Mouse (Mus musculus): Measurements from ENCODE around the gene Fam131b. TPM values are rescaled to one million over a fixed set of nuclear protein-coding genes. Genes with fewer than 3 reads are reported as not detected.
A peak's percentile ranks its signal among the peaks of the same experiment; 100 is the strongest.

Fam131b gene
- total and polyA plus RNA-seq, 3 experiments: 0.60 to 0.82 (median 0.61) TPM

GRCm38 (mm10) chr6:42286448-42286847 lies 38.0 kb downstream of the Fam131b start, which contains the start of gene Clcn1:
Clcn1 (plus strand) TSS chr6:42286685.
- 59% methylated on average over 5 of the region's 5 CpGs for WGBS
- Histone ChIP-seq H3K4me1 (ENCODE audit: control insufficient read depth, insufficient read depth, low read length) (no peaks in the 10 kb centered on the region; the same call in 1 of the 2 replicates), H3K4me3 (peak within 1 kb of the TSS; percentile 38), H3K9ac (ENCODE audit: low read depth, low read length) (peak within 1 kb of the TSS; percentile 72), H3K79me2 (replicated peaks; ENCODE audit: control insufficient read depth, insufficient read depth, low read length) (no peaks in the 10 kb centered on the region), H3K27ac (peak within 1 kb of the TSS; percentile 62), H3K27me3 (ENCODE audit: control insufficient read depth, insufficient read depth, low read length) (no peaks in the 10 kb centered on the region), H3K36me3 (ENCODE audit: control insufficient read depth, insufficient read depth, low read length) (peaks cover 12% of the 10 kb centered on the region)
- intact Hi-C loops (cut with DNase I): no loop called here
- TF ChIP-seq EP300 (IDR thresholded peaks at IDR 0.05; ENCODE audit: insufficient read depth, low read depth, low read length) (no peak), CTCF (IDR thresholded peaks at IDR 0.05) (no peak), POLR2A (IDR thresholded peaks at IDR 0.05; ENCODE audit: insufficient read depth, low read depth, low read length) (no peak; the same call in 1 of the 2 replicates)
- no peak for DNase-seq

GRCm38 (mm10) chr6:42282865-42283528 lies 41.4 kb downstream of the Fam131b start:
- Histone ChIP-seq H3K9ac (ENCODE audit: low read depth, low read length) (no peak overlapping the region), H3K79me2 (replicated peaks; ENCODE audit: control insufficient read depth, insufficient read depth, low read length) (no peaks in the 10 kb centered on the region), H3K27ac (peak overlapping the region; percentile 69), H3K4me1 (ENCODE audit: control insufficient read depth, insufficient read depth, low read length) (no peaks in the 10 kb centered on the region; the same call in 1 of the 2 replicates), H3K36me3 (ENCODE audit: control insufficient read depth, insufficient read depth, low read length) (peaks cover 12% of the 10 kb centered on the region), H3K4me3 (no peak overlapping the region), H3K27me3 (ENCODE audit: control insufficient read depth, insufficient read depth, low read length) (no peaks in the 10 kb centered on the region)
- intact Hi-C loops (cut with DNase I): no loop called here
- DNase-seq: peak in 1 of 2 experiments; percentile 38
- WGBS: 42% methylated on average over 5 of the region's 5 CpGs
- TF ChIP-seq EP300 (IDR thresholded peaks at IDR 0.05; ENCODE audit: insufficient read depth, low read depth, low read length): no peak
- no peak for TF ChIP-seq POLR2A (IDR thresholded peaks at IDR 0.05; ENCODE audit: insufficient read depth, low read depth, low read length)
- no peak for TF ChIP-seq CTCF (IDR thresholded peaks at IDR 0.05)

- Histone ChIP-seq H3K4me1 (ENCODE audit: control insufficient read depth, insufficient read depth, low read length) (no peaks in the 10 kb centered on the region), H3K79me2 (replicated peaks; ENCODE audit: control insufficient read depth, insufficient read depth, low read length) (no peaks in the 10 kb centered on the region), H3K27ac (no peak overlapping the region), H3K36me3 (ENCODE audit: control insufficient read depth, insufficient read depth, low read length) (peaks cover 15% of the 10 kb centered on the region), H3K9ac (ENCODE audit: low read depth, low read length) (no peak overlapping the region), H3K27me3 (ENCODE audit: control insufficient read depth, insufficient read depth, low read length) (no peaks in the 10 kb centered on the region), H3K4me3 (no peak overlapping the region)
- 31% methylated on average over 2 of the region's 2 CpGs for WGBS
- intact Hi-C loops (cut with DNase I): no loop called here
- no peak for DNase-seq
- no peak for TF ChIP-seq CTCF (IDR thresholded peaks at IDR 0.05)
- TF ChIP-seq EP300 (IDR thresholded peaks at IDR 0.05; ENCODE audit: insufficient read depth, low read depth, low read length): no peak
- TF ChIP-seq POLR2A (IDR thresholded peaks at IDR 0.05; ENCODE audit: insufficient read depth, low read depth, low read length): no peak
Observed at GRCm38 (mm10) chr6:42276151-42276550, 48.3 kb downstream of the Fam131b start.

- intact Hi-C loops (cut with DNase I): no loop called here
- Histone ChIP-seq H3K9ac (ENCODE audit: low read depth, low read length) (no peak overlapping the region), H3K79me2 (replicated peaks; ENCODE audit: control insufficient read depth, insufficient read depth, low read length) (no peaks in the 10 kb centered on the region), H3K36me3 (ENCODE audit: control insufficient read depth, insufficient read depth, low read length) (peaks cover 32% of the 10 kb centered on the region), H3K4me3 (no peak overlapping the region), H3K27ac (no peak overlapping the region), H3K4me1 (ENCODE audit: control insufficient read depth, insufficient read depth, low read length) (peaks cover 2% of the 10 kb centered on the region), H3K27me3 (ENCODE audit: control insufficient read depth, insufficient read depth, low read length) (no peaks in the 10 kb centered on the region)
- DNase-seq: no peak
- TF ChIP-seq CTCF (IDR thresholded peaks at IDR 0.05) (no peak), EP300 (IDR thresholded peaks at IDR 0.05; ENCODE audit: insufficient read depth, low read depth, low read length) (no peak), POLR2A (IDR thresholded peaks at IDR 0.05; ENCODE audit: insufficient read depth, low read depth, low read length) (no peak)
Observed at GRCm38 (mm10) chr6:42270817-42271216, 53.6 kb downstream of the Fam131b start.

GRCm38 (mm10) chr6:42265391-42266330 lies 58.8 kb downstream of the Fam131b start:
- H3K27ac ChIP-seq: peak overlapping the region; percentile 98
- no peak for TF ChIP-seq CTCF (IDR thresholded peaks at IDR 0.05)
- TF ChIP-seq EP300 (IDR thresholded peaks at IDR 0.05; ENCODE audit: insufficient read depth, low read depth, low read length): no peak
- no peak for TF ChIP-seq POLR2A (IDR thresholded peaks at IDR 0.05; ENCODE audit: insufficient read depth, low read depth, low read length)
- peaks cover 2% of the 10 kb centered on the region for H3K4me1 ChIP-seq (ENCODE audit: control insufficient read depth, insufficient read depth, low read length)
- no peak for DNase-seq
- no peaks in the 10 kb centered on the region for H3K27me3 ChIP-seq (ENCODE audit: control insufficient read depth, insufficient read depth, low read length)
- H3K9ac ChIP-seq (ENCODE audit: low read depth, low read length): peak overlapping the region; percentile 95
- no peaks in the 10 kb centered on the region for H3K79me2 ChIP-seq (replicated peaks; ENCODE audit: control insufficient read depth, insufficient read depth, low read length)
- under 1% methylated on average over 21 of the region's 21 CpGs for WGBS
- intact Hi-C loops (cut with DNase I): loop anchor here (2.0 to 10.0 kb wide), 5 partner anchors 19 to 501 kb away; partner anchors contain the start of gene Zyx
- peaks cover 17% of the 10 kb centered on the region for H3K36me3 ChIP-seq (ENCODE audit: control insufficient read depth, insufficient read depth, low read length)
- peak overlapping the region; percentile 97 for H3K4me3 ChIP-seq

Other genes starting within 250 kb of the Fam131b start
- gene Tas2r139, start 183.7 kb downstream of the Fam131b start, total RNA-seq (2021): not detected
- gene Tas2r139, start 183.7 kb downstream of the Fam131b start, polyA plus RNA-seq (2012; rRNA removed): not detected in 2 replicates
- gene Tas2r144, start 109.3 kb downstream of the Fam131b start, total RNA-seq (2021): not detected
- gene Tas2r144, start 109.3 kb downstream of the Fam131b start, polyA plus RNA-seq (2012; rRNA removed): not detected in 2 replicates
- gene Gstk1, start 78.7 kb downstream of the Fam131b start, total RNA-seq (2021): 100 to 1,000 TPM; 139 to 167 TPM
- gene Gstk1, start 78.7 kb downstream of the Fam131b start, polyA plus RNA-seq (2012; rRNA removed): 87.1 and 118 TPM in 2 replicates
- under 1 TPM in 1 of 2 experiments, not detected in 1; 0.21 TPM for gene Tmem139, start 62.7 kb downstream of the Fam131b start, total RNA-seq (2021)
- gene Tmem139, start 62.7 kb downstream of the Fam131b start, polyA plus RNA-seq (2012; rRNA removed): 0.15 and 0.33 TPM in 2 replicates
- gene Casp2, start 59.7 kb downstream of the Fam131b start, total RNA-seq (2021): 10 to 100 TPM in 1 of 2 experiments, 1 to 10 TPM in 1; 7.5 to 12.2 TPM
- 12.1 and 18.6 TPM in 2 replicates for gene Casp2, start 59.7 kb downstream of the Fam131b start, polyA plus RNA-seq (2012; rRNA removed)
- 1 to 10 TPM; 4.3 to 4.9 TPM for gene Clcn1, start 38.0 kb downstream of the Fam131b start, total RNA-seq (2021)
- gene Clcn1, start 38.0 kb downstream of the Fam131b start, polyA plus RNA-seq (2012; rRNA removed): 12.1 and 20.9 TPM in 2 replicates
- 10 to 100 TPM; 45.8 to 60.2 TPM for gene Zyx, start 25.0 kb upstream of the Fam131b start, total RNA-seq (2021)
- 77.7 and 110 TPM in 2 replicates for gene Zyx, start 25.0 kb upstream of the Fam131b start, polyA plus RNA-seq (2012; rRNA removed)
- under 1 TPM; 0.14 to 0.16 TPM for gene Epha1, start 48.6 kb upstream of the Fam131b start, total RNA-seq (2021)
- gene Epha1, start 48.6 kb upstream of the Fam131b start, polyA plus RNA-seq (2012; rRNA removed): 0.50 and 0.94 TPM in 2 replicates
- not detected for gene Tas2r143, start 75.6 kb upstream of the Fam131b start, total RNA-seq (2021)
- 0.20 and 0.29 TPM in 2 replicates for gene Tas2r143, start 75.6 kb upstream of the Fam131b start, polyA plus RNA-seq (2012; rRNA removed)
- under 1 TPM in 1 of 2 experiments, not detected in 1; 0.27 TPM for gene Tas2r135, start 80.8 kb upstream of the Fam131b start, total RNA-seq (2021)
- not detected in 2 replicates for gene Tas2r135, start 80.8 kb upstream of the Fam131b start, polyA plus RNA-seq (2012; rRNA removed)
- not detected for gene Tas2r126, start 109.9 kb upstream of the Fam131b start, total RNA-seq (2021)
- gene Tas2r126, start 109.9 kb upstream of the Fam131b start, polyA plus RNA-seq (2012; rRNA removed): not detected in 2 replicates
- not detected for gene Olfr458, start 140.6 kb upstream of the Fam131b start, total RNA-seq (2021)
- gene Olfr458, start 140.6 kb upstream of the Fam131b start, polyA plus RNA-seq (2012; rRNA removed): not detected in 2 replicates
- not detected for gene Olfr457, start 151.7 kb upstream of the Fam131b start, total RNA-seq (2021)
- gene Olfr457, start 151.7 kb upstream of the Fam131b start, polyA plus RNA-seq (2012; rRNA removed): not detected in 2 replicates
- not detected for gene Olfr456, start 162.6 kb upstream of the Fam131b start, total RNA-seq (2021)
- gene Olfr456, start 162.6 kb upstream of the Fam131b start, polyA plus RNA-seq (2012; rRNA removed): not detected in 2 replicates
- not detected for gene Olfr455, start 222.9 kb upstream of the Fam131b start, total RNA-seq (2021)
- gene Olfr455, start 222.9 kb upstream of the Fam131b start, polyA plus RNA-seq (2012; rRNA removed): not detected in 2 replicates